Mouse (Mus musculus) induced T-regulatory cell, adult 2 months (primary cell): Measurements from ENCODE around the gene Retn.

Experiments
- DNase-seq: peaks from one replicate; pipeline ENCODE4 v3.0.0-alpha.2; 2012; ENCODE audit warnings: low read depth

Retn gene

DNA sequence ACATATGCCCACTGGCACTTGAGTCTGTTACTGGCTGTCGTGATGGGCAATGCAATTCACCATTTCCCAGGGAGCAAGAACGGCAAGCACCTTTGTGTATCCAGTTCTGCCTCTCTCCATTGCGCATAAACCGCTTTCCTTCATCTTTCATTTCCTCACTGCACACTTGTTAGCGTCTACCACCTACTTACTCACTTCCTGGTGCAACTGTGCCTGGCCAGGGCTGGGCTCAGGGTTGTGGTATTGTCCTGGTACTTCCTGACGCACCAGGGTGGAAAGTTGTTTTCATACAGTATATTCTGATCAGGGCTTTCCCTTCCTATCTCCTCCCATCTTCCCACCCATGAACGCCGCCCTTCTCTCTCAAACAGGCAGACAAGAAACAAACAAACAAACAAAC lies 5.3 kb downstream of the Retn start:
- no peak for DNase-seq

DNA sequence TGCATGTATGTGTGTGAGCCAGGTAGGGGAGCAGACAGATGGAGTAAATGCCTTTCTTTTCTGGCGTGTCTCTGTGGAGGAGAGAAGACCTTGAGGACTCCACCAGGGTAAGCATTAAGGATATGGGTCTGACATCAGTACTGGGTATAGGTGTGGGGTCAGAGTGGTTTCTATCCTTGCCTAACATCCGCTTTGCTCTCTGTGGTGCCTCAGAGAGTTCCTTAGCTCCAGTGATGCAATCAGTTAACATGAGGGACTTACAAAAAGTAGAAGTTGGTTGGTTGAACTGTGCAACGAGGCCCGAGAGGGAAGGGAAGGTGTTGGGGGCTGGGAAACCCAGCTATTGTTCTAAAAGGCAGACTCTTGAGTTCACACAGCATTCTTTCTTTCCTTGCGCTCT lies 8.8 kb downstream of the Retn start:
- DNase-seq: no peak

DNA sequence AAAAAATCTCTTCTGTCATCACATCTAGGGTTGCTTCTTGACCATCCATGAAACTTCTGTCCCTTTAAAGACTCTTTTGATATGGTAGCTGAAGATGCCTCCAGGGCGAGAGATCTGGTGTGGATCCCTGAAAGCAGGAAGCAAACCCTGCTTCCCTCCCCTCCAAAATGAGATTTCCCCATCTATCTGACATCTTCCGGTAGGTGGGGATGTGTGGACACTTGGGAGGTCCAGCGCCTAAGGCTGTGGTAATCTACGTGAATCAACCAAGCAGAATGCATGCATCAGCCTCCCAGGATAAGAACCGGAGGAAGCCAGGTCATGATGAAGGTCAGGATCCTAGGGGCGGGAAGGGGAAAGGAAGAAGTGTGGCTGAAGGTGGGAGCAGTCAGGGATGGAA lies 9.9 kb downstream of the Retn start, which contains the start of gene Mcemp1:
Gene Mcemp1 (plus strand): TSS at position 248 of the 400 bp plus-strand sequence.
- no peak for DNase-seq

DNA sequence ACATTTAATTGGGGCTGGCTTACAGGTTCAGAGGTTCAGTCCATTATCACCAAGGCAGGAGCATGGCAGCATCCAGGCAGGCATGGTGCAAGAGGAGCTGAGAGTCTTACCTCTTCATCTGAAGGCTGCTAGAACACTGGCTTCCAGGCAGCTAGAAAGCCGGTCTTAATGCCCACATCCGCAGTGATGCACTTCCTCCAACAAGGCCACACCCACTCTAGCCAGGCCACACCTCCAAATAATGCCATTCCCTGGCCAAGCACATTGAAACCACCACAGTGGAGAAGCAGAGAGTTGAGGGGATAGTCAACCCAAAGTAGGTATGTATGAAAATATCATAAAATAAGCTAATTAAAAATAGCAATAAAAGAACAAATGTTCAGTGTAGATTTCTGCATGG lies 14.8 kb downstream of the Retn start:
- DNase-seq: peak; percentile 64

DNA sequence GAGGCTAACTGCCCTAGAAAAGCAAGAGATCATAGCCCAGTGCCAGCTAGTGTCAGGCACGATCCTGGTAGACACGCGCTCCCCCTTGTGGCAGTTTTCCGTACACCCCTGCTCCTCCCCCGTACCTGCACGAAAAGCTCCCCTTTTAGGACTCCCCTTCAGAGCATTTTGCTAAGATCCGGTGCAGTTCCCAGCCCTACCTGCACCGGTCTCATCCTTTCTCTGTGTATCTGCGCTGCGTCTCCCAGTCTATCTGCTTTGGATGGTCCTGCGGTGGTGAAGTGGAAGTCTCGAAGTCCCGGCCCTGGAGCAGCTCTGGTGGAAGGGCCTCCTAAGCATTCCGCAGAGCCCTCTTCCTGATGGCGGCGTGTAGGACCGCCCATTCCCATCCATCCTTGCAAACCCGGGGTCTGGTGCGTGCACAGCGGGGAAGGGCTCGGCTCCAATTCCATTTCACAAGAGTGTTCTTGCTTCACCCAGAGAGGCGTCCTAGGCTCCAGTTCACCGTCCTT lies 16.5 kb downstream of the Retn start, which contains the start of gene Fcor:
Gene Fcor (minus strand): TSS at position 383 of the 512 bp plus-strand sequence.
- peak; percentile 91 for DNase-seq

DNA sequence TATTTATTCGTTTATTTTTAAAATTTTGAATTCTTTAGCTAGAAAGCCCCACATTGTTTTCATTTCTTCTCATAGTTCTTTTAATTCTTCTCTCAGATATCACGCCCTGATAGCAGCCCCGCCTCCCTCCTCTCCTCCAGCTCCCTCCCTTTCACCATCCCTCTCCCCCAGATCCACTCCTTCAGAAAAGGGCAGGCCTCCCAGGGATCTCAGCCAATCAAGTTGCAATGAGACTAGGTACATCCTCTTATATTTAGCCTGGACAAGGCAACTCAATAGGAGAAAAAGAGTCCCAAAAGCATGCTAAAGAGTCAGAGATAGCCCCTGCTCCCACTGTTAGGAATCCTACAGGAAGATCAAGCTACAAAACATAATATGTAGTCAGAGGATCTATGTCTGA lies 19.1 kb downstream of the Retn start:
- no peak for DNase-seq

DNA sequence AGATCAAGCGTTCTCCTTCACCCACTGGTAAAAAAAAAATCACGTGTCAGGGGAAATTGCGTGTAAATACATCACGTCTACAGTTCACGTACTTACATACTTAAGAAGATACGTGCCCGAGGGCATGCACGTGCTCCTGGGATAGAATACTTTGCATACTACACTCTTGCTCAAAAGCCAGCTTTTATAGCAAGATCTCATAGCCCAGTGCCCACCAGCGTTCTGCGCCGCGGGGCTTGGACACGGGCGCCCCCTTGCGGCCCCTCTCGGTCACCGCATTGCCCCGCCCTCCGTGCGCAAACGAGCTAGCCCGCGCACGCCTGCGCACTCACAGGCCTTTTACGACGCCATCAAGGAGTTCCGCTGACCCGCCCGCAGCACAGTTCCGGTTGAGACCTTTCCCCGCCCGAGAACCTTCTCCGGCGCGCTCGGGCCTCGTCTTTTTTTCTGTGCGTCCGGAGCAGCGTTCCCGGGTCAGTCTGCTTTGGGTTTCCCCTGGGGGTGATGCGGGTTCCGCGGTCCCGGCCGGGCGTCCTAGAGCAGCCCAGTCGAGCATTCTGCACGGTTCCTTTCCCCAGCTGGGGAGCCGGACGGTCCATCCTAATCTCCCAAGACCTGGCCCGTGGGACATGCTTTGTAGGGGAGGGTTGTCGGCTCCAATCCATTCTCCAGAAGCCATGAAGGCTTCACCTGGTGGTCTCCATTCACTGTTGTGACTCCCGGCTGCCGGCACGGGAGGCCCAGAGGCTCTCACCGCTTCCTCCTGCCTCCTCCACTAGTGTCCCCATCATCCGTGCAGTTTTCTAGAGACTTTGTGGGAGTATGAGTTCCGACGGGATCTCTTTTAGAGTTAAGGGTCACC lies 20.8 kb downstream of the Retn start, which contains the start of gene Trappc5:
Gene Trappc5 (plus strand): TSS at position 169 of the 862 bp plus-strand sequence.
- DNase-seq: peak; percentile 96

DNA sequence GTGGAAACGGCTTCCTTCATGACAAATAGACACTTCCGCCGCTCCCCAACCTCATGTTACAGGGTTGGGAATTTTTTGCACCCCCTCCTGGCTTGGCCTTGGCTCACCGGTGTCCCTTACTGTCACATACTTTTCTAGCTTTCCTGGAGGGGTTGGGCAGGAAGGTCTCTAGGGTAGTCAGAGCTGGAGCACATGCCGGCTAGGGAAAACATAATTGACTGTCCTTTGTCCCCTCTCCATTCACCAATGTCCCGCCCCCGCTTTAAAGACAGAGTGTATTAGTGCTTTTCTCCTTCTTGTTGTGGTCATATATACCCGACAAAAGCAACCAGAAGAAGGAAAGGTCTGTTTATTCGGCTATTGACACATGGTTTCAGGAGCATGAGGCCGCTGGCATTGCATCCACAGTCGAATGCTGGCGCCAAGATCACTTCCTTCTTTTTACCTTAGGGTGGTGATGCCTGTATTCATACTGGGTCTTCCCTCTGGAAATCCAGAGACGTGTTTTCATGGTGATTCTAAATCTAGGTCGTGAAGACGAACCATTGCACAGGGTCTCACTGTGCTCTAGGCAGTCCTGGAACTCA lies 21.5 kb downstream of the Retn start:
- DNase-seq: peak; percentile 57

DNA sequence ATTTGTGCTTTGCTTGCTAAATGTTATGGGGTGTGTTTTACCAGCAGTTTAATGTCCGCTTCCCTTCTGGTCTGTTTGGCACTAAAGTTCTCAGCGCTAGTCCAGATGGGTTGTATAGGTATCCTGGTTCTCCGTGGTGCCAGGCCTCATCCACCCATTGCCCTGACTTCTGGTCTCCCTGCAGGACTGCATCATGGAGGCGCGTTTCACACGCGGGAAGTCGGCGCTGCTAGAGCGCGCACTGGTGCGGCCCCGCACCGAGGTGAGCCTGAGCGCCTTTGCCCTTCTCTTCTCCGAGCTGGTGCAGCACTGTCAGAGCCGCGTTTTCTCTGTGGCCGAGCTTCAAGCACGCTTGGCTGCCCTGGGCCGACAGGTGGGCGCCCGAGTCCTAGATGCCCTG lies 23.3 kb downstream of the Retn start:
- no peak for DNase-seq

DNA sequence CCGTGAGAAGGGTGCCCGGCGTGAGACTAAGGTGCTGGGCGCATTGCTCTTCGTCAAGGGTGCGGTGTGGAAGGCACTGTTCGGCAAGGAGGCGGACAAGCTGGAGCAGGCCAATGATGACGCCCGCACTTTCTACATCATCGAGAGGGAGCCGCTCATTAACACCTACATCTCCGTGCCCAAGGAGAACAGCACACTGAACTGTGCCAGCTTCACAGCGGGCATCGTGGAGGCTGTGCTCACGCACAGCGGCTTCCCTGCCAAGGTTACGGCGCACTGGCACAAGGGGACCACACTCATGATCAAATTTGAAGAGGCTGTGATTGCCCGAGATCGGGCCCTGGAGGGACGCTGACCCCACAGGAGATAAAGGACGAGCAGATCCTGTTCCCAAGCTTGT lies 23.7 kb downstream of the Retn start:
- DNase-seq: no peak

DNA sequence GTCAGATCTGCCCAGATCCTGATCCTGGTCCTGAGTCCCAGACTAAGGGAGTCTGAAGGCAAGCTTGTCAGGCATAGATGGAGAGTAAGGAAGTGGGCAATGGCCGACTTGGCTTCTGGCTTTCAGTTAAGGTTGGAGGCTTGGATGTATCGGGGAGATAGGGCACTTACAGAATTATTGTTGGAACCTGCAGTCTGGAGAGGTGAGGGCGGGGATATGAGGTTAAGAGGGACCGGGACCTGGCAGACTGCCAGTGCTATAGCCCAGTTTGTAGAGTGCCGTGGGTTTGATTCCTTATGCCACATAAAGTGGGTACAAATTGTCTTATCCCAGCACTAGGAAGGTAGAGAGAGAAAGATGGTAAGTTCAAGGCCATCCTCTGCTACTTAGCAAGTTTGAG lies 24.1 kb downstream of the Retn start:
- DNase-seq: no peak

DNA sequence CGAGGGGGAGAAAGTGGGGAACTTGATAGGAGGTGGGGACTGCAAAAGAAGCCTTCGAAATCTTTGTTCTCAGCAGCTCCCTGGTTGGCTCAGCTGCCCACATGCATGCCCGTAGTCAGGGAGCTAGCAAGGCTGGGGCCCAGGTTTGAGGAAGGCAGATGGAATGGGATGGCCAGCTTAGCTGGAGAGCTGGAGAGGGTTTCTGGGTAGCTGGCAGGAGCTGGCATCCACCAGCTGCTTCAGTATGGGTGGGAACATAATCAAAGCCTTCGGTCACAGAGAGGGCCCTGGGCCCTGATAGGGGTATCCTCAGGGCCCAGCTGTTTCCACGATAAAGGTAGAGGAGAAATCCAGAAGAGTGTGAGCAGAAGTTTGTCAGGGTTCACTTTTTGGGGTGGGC lies 26.9 kb downstream of the Retn start:
- no peak for DNase-seq

DNA sequence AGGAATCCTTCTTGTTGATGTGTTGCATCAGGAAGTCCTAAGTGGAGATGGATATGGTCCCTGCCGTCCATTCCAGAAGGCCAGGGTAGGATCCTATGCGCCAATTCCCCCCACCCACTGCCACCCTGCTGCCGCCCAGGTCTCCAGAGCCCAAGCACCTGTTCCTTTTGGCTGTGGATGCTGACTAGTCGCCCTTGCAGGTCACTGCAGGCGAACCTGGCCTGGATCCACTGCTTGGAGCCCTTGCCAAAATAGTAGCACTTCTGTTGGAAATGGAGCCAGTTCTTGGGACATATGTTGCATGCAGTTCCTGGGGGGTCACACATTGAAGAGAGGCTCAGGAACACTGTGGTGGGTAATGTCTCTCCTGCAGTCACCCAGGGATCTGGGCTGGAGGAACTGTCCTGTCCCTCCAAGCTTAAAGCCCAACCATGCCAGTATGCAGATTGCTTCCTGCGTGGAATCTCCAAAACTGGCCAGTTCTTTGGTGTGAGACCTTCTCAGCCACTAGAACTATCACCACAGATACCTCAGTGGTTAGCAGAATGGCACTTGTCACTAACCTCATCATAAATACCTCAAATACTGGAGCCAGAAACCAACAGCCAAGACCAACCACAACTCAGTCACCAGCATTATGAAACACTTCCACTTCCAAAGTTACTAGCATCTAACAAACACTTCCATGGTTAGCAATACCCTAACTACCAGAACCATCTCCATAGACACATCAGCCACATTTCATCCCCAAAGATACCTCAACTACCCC lies 28.0 kb downstream of the Retn start:
- no peak for DNase-seq

DNA sequence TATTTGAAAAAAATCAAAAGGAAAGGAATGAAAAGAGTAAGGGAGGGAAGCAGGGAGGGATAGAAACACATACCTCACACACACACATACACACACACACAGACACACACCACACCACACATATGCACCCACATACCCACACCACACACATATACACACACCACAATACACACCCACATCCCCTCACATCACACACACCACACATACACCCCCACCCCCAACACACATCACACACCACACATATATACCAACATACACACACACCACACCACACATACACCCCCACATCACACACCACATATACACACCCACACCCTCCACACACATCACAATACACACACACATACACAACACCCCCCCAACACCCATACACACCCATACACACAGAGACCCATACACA lies 29.0 kb downstream of the Retn start:
- DNase-seq: no peak

DNA sequence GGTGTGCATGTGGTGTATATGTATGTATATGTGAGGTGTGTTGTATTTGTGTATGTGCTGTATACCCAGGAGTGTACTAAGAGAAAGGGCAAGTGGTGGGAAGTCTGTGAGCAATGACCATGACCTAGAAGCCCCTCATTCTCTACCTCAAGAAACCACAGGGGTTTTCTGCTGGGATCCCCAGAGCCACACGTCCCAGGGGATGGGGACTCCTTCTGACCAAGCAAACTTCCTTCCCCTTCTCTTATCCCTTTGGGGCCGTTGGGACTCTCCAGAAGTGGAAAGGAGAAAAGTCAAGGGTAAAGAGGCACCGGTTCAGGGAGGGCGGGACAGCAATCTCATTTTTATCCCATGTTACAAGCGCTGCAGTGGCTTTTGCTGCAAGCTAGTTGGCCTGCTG lies 29.9 kb downstream of the Retn start:
- no peak for DNase-seq

DNA sequence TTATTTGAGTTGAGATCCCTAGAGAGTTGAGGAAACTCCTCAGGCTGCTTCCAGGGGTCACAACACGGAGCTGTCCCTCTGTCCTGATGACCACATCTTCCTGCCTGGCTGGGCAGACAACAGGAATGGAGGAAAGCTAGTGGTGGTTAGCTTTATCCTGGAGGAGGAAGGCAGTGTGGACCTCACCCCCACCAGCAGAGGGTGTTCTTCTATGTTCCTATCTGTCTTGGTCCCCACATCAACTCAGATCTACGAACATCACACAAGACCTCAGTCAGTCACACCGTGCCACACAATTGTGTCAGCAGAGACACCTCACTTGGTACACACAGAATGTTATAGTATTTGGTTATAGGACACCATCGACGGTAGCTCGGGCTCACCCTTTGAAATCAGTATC lies 32.0 kb downstream of the Retn start:
- DNase-seq: no peak

DNA sequence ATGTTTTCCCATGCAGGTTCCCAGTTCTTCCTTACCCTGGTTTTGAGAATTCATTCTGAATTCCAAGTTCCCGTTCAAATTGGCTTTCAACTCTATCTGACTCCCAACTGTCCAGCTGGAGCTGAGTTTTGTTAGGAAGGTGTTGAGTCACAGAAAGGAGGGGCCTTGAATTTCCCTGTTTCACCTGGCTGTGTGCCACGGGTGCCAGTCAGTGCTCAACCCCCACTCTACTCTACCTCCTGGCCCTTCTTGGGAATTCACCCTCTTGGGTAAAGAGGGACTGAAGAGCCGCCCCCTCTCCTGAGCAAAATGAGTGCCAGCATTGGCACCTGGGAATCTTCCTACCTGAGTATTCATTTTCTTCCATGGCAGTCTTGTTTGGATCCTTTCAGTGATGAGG lies 35.2 kb downstream of the Retn start:
- no peak for DNase-seq

DNA sequence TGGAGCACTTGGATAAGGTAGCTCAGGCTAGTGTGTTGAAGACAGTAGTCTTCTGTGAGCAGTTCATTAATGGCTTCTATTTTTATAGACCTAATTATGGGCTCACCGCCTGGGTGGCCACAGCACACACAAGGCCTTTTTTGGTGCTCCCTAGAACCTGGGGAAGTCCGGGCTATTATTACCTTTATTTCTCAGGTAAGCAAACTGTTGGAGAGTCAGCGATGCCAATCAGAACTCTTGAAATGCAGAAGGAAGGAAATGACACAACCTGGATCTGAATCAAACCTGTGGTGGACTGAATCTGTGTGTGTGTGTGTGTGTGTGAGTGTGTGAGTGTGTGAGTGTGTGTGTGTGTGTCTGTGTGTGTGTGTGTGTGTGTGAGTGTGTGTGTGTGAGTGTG lies 38.6 kb downstream of the Retn start, which contains the start of gene Fcer2a:
Gene Fcer2a (minus strand): TSS at position 55 of the 400 bp plus-strand sequence.
- DNase-seq: no peak

DNA sequence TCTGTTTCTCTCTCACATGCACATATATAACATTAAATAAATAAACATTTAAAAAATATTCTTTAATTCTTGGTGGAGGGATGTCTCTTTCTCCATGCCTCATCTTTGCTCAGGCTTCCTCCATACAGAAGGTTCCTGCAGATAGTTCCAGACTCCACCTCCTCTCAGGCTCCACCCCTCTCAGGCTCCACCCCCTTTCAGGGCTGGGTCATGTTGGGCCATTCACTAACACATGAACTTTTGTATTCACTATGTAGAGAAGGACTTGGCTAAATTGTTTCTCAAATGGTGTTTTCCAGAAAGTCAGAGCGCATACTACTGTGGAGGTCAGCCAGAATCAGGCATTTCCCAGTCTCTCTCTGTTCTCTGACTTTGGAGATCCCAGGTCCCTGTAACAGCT lies 45.9 kb downstream of the Retn start:
- no peak for DNase-seq

DNA sequence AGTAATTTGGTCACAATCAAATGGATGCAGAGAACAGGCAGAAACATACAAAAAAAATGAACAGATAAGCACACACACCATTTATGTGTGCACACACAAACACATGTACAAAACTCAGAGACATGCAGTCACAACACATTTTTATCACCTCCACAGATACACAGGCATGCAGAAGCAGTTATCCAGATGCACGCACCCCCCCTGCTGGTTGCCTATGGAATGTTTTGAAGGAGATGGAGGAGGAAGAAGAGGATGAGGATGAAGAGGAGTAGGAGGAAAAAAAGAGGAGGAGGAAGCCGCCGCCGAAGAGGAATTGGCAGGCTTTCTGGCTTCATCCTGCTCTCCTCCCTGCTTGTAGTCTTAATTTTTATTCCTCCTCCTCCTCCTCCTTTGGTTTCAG lies 50.1 kb downstream of the Retn start:
- peak; percentile 17 for DNase-seq

DNA sequence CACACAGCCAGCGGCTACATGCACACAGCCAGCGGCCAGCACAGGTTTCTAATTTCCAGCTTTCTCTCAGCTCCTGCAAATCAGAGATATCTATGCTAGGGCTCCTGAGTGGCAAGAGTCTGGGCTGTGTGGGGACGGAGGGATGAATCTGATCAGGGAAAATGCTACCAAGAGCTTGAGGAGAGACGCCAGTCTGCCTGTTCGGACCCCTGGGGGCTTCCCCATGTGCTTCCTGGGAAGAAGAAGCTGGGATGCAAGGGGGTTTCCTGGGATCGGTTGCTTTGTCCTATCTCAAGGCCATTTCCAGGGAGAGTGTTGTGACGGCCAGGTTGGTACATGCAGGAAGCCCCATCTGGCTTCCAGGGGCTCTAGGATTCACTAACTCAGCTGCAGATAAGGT lies 52.0 kb downstream of the Retn start:
- DNase-seq: no peak
